Mouse (Mus musculus) adrenal gland, postnatal 14 days (tissue): ENCODE data around the gene Wdr89. TPM values are rescaled to one million over a fixed set of nuclear protein-coding genes. Genes with fewer than 3 reads are reported as not detected.
A peak's percentile ranks its signal among the peaks of the same experiment; 100 is the strongest.

ENCODE experiments used
- DNase-seq: peaks from one replicate; pipeline ENCODE4 v3.0.0; 2021; ENCODE audit warnings: mixed read lengths
- total RNA-seq: library from RNA; stranded (reverse); gene quantifications from 2 replicates; pipeline ENCODE4 v1.2.3, GENCODE M21; 2021

Gene Wdr89
- total RNA-seq, 1 experiment from 2014 or later = 3.6 TPM

- DNase-seq = no peak
Measured at GRCm38 (mm10) chr12:75615556-75615955, 53.8 kb downstream of the Wdr89 start.

GRCm38 (mm10) chr12:75612711-75613110 is 56.6 kb downstream of the Wdr89 start:
- no peak for DNase-seq

- peak; percentile 69 for DNase-seq
Measured at GRCm38 (mm10) chr12:75599490-75599889, 69.8 kb downstream of the Wdr89 start.

- DNase-seq = no peak
Measured at GRCm38 (mm10) chr12:75598988-75599387, 70.3 kb downstream of the Wdr89 start.

- DNase-seq = no peak
Measured at GRCm38 (mm10) chr12:75597707-75598106, 71.6 kb downstream of the Wdr89 start.

- DNase-seq = peak; percentile 100
Measured at GRCm38 (mm10) chr12:75596154-75597002, 73.0 kb downstream of the Wdr89 start, which contains the start of gene Ppp2r5e. Gene Ppp2r5e, minus strand, starts transcription at chr12:75596245.

- DNase-seq = peak; percentile 63
Measured at GRCm38 (mm10) chr12:75595291-75596153, 73.8 kb downstream of the Wdr89 start.

GRCm38 (mm10) chr12:75594404-75594803 is 74.9 kb downstream of the Wdr89 start:
- DNase-seq = no peak

- no peak for DNase-seq
Measured at GRCm38 (mm10) chr12:75593817-75594216, 75.5 kb downstream of the Wdr89 start.

- no peak for DNase-seq
Measured at GRCm38 (mm10) chr12:75587501-75587900, 81.8 kb downstream of the Wdr89 start.

GRCm38 (mm10) chr12:75583776-75584175 is 85.6 kb downstream of the Wdr89 start:
- no peak for DNase-seq

Other genes starting within 250 kb of the Wdr89 start
- gene Ppp2r5e, start 73.3 kb downstream of the Wdr89 start, total RNA-seq = 44.4 and 47.5 TPM in 2 replicates
- 89.2 and 93.5 TPM in 2 replicates for gene Sgpp1, start 66.2 kb upstream of the Wdr89 start, total RNA-seq
- 61.7 and 63.1 TPM in 2 replicates for gene Syne2, start 148.6 kb upstream of the Wdr89 start, total RNA-seq